Mouse (Mus musculus) layer of hippocampus, adult 18-20 months (tissue): ENCODE measurements around the gene Bag5. TPM values are rescaled to one million over a fixed set of nuclear protein-coding genes. Genes with fewer than 3 reads are reported as not detected.

ENCODE experiments used
- DNase-seq, 2 experiments: peaks; one replicate each; pipeline ENCODE4 v3.0.0; 2022; ENCODE audit warnings: low spot score in 2 of 2
- total RNA-seq, 2 experiments: library from RNA; stranded (reverse); gene quantifications; 2 replicates each; pipeline ENCODE4 v1.2.3; 2021

Bag5 gene
- total RNA-seq, 2 experiments from 2014 or later, result 54.9 to 58.5 TPM

DNA sequence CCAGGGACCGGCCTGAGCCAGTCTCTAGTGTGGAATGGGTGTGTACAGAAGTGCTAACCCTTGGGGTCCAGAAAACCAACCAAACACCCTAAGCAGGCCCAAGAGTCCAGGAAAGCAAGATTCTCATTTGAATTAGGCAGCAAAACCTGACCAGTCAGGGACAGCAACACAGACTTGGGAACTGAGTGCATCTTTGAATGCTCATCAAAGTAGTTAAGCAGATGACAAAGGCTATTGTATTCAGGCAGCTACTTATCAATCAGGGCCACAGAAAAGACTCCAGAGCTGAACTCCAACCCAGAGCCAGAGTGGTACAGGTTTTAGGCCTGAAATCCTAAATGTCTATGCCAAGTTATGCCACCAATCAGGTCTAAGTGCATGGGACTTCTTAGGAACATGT, 52.4 kb downstream of the Bag5 start:
- DNase-seq, result no peak

Other genes starting within 250 kb of the Bag5 start
- 1 to 10 TPM; 3.7 to 3.9 TPM for gene Gm266, start 227.4 kb downstream of the Bag5 start, total RNA-seq
- 100 to 1,000 TPM; 254 to 262 TPM for gene Eif5, start 175.2 kb downstream of the Bag5 start, total RNA-seq
- gene Mark3, start 138.7 kb downstream of the Bag5 start, total RNA-seq, result 10 to 100 TPM; 92.2 to 92.3 TPM
- gene Ckb, start 40.9 kb downstream of the Bag5 start, total RNA-seq, result 1,000 to 10,000 TPM; 1,388 to 1,396 TPM
- gene Trmt61a, start 35.2 kb downstream of the Bag5 start, total RNA-seq, result 10 to 100 TPM; 18.5 to 18.8 TPM
- 10 to 100 TPM; 32.9 to 37.4 TPM for gene Apopt1, start within 50 bp of the Bag5 start, total RNA-seq
- gene Klc1, start 45.6 kb upstream of the Bag5 start, total RNA-seq, result 100 to 1,000 TPM; 682 to 695 TPM
- gene Xrcc3, start 100.6 kb upstream of the Bag5 start, total RNA-seq, result 1 to 10 TPM; 4.0 to 6.0 TPM
- gene Zfyve21, start 100.9 kb upstream of the Bag5 start, total RNA-seq, result 10 to 100 TPM; 23.4 to 23.8 TPM
- gene Ppp1r13b, start 194.9 kb upstream of the Bag5 start, total RNA-seq, result 10 to 100 TPM; 92.7 to 98.4 TPM